Mouse (Mus musculus): ENCODE data around the gene Fam124b.

The Fam124b gene

DNA sequence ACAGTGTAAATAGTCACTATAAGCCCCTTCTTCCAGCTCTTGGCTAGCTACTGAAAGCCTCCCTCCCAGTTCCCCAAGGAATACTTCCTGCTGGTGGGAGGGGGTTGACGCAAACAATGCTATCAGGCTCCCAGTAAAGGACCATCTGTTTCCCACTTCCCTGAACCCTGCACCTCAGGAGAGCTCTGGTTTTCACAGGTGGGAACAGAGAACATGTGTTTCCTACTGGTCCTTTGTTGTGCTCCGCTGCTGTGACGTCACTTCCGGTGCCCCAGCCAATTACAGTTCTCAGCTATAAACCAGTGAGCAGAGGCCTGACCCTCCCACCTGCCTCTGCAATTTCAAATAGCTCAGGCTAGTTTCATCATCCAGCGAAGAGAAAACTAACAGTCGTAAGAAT is at the start of gene Fam124b:
Gene Fam124b (minus strand): TSS at position 206 of the 400 bp plus-strand sequence.
- peak; percentile 68 for DNase-seq

DNA sequence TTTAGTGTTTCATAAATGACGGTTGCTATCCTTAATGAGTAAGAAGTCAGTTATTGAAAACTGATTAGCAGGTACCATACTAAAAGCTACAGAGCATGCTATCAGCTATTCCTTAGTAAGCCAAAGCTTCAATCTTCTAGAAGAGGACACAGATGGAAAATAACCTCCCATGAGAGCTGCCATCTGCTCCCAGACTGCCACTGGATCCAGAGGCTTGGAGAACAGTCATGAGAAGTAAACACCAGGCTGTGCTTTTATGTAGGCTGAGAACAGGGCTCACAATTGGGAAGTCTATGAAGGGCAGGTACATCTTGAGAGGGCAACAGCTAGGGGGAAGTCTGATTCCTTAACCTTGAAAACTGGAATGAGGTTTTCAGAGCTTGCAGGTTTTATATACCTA is 42.2 kb upstream of the Fam124b start:
- no peak for DNase-seq

DNA sequence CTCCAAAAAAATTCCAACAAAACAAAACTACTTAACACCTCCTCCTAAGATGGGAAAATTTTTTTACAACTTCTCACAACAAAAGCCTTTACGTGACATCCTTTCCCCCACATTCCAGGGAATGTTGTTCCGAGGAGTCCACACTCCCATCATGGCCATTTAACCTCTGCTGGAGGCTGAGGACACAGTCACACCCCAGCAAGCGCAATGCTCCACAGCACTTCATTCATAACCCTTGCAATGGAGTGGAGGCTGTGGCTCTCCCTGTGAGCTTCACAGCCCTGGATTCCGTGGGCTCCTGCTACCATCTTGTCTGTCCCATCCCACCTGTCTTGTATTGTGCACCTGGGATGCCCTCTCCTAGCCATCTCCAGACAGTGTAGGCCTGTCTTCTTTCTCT is 40.4 kb upstream of the Fam124b start:
- DNase-seq, result no peak

DNA sequence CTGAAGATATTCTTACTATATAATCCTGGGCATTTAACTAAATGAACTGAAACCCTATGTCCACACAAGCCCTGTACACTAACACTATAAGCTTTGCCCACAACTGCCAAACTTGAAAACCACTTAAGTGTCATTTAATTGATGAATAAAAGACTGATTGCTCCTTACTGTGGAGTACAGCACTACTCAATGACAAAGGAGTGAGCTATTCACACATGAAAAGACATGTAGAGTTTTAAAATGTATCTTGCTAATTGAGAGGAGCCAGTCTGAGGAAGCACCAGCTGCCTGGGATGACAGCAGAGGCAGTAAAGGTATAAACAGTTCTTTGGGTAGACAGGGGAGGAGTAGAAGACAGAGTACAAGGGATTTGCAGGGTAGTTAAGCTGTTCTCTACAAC is 35.0 kb upstream of the Fam124b start:
- DNase-seq, result no peak

DNA sequence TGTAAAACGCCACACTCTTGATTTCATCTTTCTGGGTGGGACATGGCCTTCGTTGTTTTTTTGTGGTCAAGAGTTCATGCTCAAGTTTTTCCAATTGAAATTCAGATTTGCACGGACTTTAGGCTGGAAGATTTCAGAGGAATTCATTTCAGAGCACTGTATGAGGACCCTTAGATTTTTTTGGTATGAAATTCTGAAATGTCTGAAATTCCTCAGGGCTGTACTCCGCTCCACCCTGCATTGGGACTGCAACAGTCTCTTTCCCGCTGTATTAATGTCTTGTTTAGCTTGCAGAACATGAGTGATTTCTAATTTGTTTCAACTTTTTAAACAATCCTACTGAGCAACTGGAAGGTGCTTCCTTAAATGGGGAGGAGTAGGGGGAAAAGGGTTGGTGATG is 32.0 kb upstream of the Fam124b start:
- no peak for DNase-seq

DNA sequence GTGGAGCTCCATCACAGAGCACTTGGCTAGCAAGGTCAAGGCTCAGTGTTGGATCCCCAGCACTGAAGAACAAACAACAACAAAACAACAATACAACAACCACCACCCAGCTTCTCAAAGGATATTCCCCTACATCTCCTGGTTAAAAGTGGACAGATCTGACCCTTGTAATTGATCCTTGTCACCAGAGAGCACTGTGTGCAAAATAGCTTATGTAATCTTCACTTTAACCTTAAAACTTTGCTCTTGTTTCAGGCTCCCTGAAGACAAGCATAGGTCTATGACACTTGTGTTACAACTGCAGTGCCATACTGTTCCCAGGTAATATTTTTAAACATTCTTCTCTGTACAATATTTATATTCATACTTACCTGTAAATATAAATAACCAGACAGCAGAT is 28.9 kb upstream of the Fam124b start:
- no peak for DNase-seq

DNA sequence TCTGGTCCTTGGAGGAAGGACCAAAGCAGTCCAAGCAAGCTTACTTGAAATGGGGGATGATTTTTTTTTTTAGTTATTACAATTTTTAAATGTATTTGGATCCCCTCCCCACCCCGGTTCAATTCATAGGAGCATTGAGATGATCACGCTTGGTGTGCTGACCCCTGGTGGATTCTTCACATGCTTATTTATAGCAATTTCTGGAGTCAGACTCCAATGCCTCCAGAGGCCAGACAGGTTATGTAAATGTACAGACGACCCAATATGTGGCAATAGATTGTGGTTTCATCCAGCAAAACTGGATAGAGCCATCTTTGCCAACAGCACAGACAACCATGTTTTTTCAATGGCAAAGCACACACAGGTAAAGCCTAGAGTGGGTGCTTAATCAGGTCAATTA is 25.9 kb upstream of the Fam124b start:
- DNase-seq, result peak; percentile 13

DNA sequence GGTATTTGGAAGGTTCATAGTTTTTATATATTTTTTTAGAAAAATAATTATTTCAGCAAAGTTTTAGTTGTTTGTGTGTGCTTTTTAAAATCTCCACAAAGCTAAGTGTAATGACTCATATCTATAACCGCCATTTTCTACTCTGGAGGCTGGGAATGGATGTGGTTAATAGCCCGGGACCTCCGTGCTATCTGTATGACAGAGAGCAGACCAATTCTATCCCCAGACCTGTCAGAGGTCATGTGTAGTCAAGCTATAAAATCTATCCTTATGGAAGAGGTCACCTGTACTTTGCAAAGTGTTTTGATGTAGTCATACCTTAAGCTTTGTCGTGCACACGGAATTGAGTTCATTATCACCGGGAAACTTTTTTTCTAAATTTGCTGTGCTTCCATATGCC is 23.3 kb upstream of the Fam124b start:
- no peak for DNase-seq

DNA sequence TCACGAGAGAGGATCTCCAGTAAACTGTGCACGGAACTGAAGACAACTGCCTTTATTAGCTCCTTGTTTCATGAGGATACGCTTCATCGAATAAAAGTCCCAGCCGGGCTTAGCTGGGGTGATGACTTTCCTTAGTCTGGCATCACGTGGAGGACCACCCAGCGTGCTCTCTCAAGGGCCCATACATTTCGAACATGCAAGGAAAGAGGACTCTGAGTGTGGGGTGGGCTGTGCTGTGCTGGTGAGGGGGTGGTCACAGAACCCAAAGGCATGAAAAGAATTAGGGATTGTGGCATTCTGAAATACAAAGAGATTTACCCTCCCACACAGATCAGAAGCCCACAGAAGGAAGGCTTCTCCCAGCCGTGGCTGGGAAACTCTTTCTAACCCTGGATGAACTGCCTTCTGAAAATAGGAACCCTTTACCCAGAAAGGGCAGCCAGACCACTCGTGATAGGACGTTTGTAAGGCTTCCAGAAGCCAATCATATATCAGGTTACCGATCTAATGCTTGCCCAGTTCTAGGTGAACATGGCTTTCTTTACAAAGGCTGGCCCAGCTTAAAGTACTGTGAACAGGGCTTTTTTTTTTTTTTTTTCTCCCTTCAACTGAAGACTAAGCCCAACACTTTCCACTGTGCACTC is 21.9 kb upstream of the Fam124b start:
- DNase-seq, result no peak

DNA sequence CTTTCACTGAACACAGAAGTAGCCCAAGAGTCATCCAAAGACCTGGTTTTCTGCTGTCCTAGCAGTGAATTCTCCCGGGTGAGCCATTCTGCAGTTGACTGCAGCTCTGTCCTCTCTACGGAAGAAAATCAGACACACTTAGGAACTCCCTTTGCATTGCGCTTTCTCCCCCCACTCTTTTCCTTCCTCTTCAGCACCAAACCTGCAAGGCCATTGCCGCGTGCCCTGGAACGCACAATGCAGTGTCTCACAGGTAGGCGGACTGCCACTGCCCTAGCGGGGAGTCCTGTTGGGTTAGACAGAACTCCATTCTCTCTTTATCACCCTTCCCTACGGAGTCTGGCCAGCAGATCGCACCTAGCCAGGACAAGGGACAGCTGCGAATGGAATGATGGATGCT is 21.2 kb upstream of the Fam124b start:
- DNase-seq, result no peak

DNA sequence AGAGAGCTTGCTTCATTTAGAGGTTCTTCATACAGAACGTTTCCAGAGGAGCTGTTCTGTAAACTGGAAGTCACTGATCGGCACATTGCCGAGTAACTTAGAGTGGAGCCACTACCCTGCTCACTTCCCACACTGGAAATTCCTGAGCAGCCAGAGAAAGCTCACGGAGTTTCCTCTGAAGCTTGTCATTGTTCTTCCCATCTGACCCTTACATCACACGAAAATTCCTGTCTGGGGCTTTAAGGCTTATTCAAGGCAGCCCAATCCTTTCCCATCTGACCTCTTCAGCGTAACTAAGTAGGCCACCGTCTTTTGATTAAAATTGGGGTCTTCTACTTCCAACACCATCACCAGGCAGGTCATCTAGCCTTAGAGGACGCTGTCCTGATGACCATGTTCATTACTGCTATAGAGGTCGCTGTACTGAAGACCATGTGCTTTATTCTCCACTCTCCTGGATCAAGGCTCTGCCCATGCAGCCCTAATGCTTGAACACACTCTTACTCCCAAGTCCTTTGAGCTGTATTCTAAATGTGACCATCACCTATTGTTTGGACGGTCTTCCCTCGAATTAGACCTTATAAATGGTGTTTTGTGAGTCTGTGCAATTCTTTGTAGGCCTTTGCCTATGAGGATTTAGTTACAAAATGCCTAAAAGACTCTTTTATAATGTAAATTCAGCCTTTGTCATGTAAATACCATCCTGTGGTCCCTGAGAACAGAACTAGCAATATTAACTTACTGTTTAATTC is 18.9 kb upstream of the Fam124b start:
- peak; percentile 23 for DNase-seq

DNA sequence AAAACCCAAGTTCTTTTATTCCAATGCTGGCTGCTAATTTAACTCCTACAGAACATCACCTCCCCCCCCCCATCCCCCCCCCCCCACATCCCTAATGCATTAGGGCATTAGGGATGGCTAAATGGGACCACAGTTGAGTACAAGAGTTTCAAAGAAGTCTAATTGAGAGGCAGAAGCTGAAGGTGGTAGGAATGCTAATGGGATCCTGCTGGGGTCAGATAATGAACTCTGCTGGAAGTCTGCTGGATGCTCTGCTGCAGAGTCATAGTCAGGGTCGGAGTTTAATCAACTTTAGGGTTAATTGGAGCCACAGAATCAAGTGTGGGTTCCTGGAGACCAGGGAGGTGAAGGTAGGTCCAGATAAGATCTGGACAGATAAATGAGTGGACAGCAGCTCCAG is 17.9 kb upstream of the Fam124b start:
- no peak for DNase-seq

DNA sequence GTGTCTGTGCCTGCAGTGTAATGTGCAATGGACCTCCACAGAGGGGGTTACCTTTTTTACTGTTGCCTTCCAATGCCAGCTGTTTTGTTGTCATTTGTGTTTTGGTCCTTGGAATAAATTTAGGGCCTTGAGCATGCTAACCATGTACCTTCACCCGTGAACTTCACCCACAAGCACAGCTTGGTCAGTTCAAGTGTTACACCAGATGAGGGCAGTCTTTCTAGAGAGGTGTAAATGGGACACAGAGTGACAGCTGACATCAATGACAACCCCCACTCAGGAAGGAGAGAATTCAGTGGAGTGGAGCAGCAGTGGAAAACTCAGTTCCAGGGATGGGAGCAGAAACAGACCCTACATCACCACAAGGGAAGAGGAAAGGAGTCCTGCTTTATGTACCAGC is 12.3 kb upstream of the Fam124b start:
- no peak for DNase-seq

DNA sequence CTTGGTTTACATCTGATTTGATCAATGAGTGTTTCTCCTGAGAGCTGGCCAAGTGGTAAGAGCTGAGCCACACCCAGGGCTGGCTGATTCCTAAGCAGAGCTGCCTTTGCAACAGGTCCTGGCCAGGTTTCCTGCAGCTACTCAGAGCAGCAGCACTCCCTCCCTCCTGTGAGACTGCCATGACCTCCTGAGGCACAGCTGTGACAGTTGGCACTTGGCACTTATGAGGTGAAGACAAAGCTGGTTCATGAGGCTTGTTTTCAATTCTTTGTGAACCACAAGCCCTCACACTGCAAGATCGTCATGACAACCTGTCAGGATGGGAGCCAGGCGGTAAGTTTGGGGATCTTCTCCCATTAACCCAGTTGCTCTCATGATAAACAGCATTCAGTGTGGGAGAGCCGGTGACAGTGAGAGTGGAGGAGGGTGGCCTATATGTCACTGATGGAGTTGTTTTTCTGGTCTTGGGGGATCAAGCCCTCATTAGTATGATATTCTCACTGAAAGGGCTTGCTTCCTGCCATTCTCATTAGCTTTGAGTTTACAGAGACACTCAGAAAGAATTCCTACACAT is 6.7 kb upstream of the Fam124b start:
- no peak for DNase-seq

DNA sequence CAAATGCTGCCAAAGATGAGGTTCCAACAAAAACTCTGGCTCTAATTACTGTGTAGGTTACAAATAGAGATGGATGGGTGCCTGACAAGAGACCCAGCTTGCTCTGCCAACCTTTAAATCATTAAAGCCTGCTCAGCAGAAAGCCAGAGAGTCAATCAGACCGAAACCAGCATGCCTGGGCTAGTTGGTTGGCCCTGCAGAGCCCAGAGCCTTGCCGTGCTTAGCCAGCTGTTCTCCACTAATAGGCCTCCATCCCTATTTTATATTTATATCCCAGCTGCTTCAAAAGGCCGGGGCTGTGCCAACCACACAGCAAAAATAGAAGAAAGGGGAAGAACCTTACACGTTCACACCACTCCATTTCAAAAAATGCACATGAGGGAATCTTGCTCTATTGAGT is 2.9 kb upstream of the Fam124b start:
- no peak for DNase-seq

DNA sequence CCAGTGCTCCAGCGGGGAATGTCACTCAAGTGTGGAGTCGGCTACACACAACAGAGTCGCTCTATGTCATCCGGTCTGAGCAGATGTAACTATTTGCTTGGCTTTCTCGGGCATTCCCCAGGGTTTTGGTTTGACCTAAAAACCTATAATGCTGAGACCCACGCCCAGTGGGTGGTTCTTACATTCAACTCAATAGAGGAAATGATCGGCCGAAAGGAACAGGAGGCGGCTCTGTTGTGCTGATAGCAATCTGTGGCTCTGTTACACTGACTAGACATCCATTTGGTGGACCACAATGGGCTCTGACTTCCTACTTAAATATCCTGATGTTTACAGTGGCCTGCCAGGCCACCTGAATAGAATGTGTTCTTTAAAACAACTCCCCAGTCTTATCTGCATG is 4.4 kb downstream of the Fam124b start:
- DNase-seq, result peak; percentile 44

DNA sequence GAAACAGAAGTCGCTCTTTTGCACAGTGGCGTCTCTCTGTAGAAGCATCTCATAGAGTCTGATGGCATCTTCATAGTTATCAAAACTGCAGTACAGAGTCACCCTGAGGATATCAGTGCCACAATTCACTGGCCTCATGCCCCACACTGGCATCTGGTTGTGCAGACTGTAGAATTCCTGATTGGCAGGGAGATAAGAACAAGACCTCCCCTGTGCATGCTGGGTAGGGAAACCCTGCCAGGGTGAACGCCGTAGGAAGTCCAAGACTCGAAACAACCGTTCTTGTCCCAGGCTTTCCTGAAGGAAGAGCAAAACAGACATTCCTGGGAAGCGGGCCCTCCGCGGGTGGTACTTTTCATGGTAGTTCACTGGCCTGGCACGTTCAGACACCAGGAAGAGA is 5.1 kb downstream of the Fam124b start:
- DNase-seq, result peak; percentile 27

DNA sequence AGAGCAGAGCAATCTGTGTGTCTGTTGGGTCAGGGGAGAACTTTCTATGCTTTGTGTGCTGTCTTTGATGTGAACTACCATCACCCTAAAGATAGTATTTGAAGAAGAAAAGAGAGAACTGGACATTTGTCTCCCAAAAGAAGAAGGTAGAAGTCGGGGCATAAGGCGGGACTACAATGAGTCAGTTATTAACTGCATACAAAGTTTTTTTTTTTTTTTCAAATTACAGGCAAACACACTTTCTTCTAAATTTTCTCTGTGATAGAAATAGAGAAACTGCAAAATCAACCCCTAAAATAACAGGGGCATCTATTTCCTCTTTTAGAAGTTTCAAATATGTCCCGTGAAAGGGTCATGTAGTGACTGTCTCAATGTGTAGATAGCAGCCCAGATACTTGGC is 16.0 kb downstream of the Fam124b start:
- no peak for DNase-seq

DNA sequence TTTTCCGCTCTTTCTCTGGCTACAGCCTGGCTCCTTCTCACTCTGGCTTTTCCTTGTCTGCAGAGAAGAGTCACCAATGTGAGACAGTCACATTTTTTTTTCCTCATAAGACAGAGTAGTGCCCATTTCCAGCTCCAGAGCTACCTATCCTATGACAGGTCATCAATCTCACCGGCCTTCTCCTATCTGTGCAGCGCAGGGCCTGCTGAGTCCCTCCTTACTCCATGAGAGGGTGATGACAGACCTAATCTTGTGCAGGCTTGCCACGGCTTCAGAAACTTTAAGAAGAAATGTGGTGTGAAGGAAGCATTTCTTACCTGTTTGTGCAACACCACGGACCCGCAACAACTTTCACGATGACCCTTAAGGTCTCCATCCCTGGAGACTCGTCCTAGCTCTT is 25.4 kb downstream of the Fam124b start:
- no peak for DNase-seq

DNA sequence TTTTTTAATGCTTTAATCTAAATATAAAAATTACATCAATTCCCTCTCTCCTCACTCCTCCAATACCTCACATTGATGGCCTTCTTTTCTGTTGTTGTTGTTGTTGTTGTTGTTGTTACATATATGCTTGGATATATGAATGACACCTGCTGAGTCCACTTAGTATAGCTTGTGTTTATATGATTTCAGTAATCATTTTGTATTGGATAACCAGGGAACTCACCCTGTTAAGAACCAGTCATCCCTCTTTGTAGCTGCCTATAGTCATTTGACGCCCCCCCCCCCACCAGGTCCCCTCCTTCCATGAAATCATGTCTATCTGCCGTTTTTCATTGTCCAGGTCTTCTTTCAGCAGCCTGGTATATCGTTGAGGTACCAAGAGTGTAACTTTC is 36.9 kb downstream of the Fam124b start:
- no peak for DNase-seq

DNA sequence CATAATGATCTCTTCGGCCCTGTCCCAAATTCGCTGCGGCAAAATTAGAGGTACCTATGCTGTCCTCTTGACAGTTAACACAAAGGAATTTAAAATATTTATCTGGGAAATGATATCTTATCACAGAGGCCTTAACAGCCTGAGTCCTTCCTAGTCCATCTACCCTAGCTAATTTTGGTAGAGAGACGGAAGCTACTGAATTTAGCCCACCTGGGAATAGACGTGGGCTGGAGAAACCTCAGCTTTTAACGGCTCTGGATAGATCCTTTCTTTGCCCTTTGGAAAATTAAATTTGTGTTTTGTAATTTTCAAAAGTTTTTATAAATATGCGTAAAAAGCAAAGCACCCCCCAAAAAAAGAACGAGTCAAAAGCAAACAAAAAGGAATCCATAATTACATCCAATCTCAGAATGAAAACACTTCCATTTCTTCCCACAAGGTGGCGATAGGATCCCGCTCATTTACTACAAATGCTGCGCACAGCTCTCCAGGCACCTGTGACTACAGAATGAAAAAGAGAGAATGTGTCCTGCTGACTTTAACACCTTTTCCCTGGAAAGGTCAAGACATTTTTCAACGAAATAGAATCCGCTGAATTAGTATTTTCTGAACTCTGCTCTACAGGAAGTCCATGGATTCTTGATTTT is 37.4 kb downstream of the Fam124b start:
- peak; percentile 71 for DNase-seq

DNA sequence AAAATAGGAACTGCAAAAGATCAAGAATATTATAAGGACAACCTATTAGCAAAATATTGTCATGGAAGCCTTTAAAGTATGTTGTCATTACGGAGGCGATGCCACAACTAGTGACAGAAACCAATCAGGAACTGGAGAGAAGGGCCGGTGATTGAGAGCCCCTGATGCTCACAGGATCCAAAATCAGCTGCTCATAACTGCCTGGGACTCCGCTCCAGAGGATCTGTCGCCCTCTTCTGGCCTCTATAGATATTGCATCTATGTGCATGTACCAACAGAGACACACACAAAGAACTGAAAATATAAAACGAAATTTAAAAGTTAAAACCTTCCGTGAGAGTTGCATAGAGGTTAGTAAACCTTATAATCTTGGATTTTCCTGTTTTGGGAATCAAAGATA is 38.1 kb downstream of the Fam124b start:
- DNase-seq, result peak; percentile 10

DNA sequence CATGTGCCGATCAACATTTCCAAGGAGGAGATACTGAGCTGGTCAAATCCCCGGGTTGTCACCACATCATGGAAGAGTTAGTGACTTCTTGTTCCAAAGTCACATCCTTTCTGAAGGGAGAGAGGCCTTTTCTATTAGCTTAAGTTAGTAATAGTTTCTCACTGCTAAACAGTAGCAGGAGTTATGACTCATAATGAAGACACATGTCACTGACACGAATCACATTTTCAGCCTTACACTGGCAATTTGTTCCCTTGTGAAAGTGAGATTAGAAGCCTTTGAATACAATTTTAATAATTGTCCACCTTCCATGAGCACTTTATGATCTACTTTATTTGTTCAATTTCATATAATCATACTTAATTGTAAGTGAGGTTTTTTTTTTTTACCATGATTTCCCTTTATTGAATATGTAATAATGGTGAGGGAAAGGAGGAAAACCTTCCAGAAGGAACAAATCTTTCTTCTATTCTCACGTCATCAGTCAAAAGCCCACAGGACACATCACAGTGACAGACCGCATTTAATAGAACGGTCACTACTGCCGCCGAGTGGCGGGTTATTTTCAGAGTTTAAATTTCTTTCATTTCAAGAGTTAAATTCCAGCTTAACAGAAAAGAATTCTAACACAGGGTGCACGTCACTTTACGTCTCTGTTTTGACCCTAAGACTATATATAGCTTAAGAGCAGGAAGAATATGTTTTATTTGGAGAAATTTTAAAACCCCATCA is 40.5 kb downstream of the Fam124b start:
- no peak for DNase-seq
